Mouse (Mus musculus): Measurements from ENCODE around the gene D230025D16Rik. TPM values are rescaled to one million over a fixed set of nuclear protein-coding genes. Genes with fewer than 3 reads are reported as not detected.
"Not testable (repeated sequence)": the region's sequence is repeated elsewhere in the genome, so short reads cannot be mapped to it uniquely, and the experiment has no call there.

D230025D16Rik gene
- total RNA-seq, 2 experiments from 2014 or later, result 36.5 to 39.2 TPM

DNA sequence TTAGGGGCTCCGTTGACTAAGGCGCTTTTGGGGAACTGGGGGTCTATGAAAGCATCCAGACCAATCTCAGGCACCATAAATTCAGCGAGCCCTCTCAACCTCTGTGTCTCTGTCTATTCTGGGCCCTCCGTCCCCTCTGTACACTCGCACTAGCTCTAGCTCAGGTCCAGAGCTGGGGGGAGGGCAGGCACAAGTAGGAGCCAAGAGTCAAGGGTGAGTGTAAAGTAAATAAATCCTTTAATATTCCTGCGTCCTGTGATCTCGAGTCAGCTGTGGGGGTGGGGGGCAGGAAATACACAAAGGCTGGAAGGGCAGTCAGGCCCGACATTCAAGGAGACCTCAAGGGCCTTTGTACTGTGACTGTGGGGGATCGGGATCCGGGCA is 44.1 kb downstream of the D230025D16Rik start:
- no peak for DNase-seq

DNA sequence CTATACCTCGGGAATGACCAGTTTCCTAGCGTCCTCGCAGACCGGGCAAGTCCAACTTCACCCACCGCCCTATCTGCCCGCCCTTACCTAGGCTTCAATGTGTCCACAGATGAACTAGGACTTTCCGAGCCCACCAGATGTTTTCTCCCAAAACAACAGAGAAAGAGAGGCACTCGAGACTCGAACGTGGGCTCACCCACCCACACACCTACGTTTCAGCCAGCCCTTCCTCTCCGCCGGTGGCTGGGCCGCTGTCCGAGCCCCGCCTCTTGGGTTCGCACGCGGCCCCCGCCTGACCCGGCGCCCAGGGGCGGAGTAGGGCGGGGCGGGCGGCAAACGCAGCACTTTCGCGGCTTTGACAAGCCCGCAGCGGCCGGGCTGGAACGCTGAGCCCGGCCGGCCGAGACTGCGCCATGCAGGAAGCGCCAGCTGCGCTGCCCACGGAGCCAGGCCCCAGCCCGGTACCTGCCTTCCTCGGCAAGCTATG is 44.6 kb downstream of the D230025D16Rik start, which contains the start of gene Hsf4:
TSS of gene Hsf4 (plus strand) at position 341 of the 487 bp plus-strand sequence.
- DNase-seq, result no peak

DNA sequence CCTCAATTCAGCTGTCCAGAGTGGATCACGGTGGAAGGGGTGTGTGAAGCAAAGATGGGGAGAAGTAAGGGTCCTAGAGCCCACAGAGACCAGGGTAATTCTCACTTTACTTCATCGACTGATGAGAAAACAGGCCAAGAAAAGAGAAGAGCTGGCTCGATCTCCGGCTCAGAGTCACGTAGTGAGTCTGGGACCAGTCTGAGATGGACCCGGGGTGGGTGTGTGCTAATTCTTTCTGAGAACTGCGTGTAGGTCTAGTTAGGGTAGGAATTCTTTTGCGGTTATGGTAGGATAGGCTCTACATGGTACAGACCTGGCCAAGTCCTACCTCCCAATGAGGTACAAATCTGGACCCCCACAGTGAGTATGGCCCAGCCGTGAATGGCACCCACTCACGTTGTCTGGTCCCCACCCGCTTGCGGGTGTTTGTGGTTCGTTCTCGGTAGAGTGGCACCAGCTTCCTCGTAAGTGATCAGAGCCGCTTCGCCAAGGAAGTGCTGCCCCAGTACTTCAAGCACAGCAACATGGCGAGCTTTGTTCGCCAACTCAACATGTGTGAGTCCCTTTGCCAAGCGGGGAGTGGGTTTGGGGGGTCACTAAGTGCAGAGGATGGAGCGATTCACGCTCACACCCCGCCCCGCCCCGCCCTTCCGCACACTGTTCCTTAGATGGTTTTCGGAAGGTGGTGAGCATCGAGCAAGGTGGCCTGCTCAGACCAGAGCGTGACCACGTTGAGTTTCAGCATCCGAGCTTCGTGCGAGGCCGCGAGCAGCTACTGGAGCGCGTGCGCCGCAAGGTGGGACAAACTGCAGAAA is 45.4 kb downstream of the D230025D16Rik start:
- no peak for DNase-seq

DNA sequence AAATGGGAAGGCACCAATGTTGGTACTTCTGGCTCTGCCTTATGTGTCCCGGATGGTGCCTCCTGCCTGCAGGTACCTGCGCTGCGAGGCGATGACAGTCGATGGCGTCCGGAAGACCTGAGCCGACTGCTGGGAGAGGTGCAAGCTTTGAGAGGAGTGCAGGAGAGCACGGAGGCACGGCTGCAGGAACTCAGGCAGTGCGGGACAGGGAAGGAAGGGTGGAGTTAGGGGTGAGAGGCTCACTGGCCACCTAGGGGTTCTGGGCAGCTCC is 45.9 kb downstream of the D230025D16Rik start:
- DNase-seq, result no peak

DNA sequence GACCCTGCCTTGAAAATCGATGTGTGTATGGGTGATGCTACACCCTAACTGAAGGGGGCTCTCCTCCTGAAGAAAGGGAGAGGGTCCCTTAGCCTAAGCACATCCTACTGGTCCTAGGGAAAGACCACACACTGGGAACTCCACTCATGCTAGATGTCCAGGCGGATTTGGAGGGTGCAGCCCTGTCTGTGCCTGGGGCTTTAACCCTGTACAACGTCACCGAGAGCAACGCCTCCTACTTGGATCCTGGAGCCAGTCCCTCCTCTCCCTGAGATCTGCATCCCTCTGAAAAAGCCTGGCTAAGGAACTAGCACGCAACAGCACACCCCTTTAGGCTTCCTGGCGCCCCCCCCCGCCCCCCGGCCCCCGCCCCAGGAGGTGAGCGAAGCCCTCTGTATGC is 50.4 kb downstream of the D230025D16Rik start:
- no peak for DNase-seq

DNA sequence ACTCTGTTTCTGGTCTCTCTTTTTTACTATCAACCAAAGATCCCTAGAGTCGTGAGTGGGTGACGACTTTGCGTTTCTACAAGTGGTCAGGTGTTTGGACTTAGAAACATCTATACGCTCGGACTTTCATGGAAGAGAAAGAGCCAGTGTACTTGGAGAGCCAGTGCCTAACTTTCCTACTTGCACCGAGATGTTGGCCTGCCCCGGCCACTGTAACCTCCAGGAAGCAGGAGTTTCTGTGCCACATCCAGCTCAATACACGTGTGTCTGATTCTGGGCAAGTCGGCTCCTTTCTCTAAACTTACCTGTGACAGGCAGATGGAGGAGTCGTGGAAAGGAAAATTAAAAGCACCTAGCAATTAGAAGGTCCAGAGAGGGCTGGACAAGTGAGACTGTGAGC is 50.9 kb downstream of the D230025D16Rik start, which contains the start of gene Nol3:
TSS of gene Nol3 (plus strand) at position 301 of the 400 bp plus-strand sequence.
- DNase-seq, result no peak

DNA sequence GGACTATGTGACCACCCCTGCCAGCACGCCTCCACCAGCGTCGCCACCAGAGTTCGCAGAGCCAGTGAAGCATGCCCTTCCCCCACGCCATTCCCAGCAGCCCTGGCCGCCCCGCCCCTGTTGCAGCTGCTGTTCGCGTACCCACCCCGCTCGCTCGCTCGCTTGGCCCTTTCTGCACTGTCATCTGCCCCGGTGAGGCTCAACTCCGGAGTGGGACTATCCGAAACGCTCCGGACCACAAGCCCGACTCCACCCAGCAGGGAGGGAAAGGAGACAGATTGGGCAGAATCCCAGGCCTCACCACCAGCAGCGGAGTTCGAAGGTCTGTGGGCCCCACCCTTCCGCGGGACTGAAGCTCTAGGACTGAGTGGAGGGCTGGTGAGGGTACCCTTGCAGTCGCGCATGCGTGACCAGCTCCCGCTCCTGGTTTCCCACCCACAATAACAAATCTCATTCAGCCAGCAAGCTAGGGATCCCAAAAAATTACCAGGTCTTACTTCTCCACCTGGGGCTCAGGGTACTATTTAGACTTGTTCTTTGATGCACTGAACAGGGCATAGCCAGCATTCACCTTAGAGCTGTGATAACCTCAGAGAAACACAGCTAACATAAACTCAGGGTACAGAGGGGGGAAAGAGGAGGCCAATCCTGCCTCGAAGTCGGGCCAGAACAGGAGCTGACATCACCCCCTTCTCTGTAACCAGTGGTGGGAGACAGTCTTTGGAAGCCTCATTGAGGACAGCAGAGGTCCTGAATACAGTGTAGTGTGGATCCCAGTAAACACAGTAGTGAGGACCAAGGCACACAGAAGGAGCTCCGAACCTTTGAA is 51.6 kb downstream of the D230025D16Rik start:
- no peak for DNase-seq

DNA sequence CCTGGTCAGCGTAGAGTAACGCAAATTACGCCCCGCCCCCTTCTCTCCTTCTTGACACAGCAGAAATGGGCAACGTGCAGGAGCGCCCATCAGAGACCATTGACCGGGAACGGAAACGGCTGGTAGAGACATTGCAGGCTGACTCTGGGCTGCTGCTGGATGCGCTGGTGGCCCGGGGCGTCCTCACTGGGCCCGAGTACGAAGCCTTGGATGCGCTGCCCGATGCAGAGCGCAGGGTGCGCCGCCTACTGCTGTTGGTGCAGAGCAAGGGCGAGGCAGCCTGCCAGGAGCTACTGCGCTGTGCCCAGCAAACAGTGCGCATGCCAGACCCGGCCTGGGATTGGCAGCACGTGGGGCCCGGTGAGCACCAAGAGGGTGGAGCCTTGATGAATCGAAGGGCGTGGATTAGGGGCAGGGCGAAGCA is 54.0 kb downstream of the D230025D16Rik start:
- DNase-seq, result peak; percentile 84 to 88

DNA sequence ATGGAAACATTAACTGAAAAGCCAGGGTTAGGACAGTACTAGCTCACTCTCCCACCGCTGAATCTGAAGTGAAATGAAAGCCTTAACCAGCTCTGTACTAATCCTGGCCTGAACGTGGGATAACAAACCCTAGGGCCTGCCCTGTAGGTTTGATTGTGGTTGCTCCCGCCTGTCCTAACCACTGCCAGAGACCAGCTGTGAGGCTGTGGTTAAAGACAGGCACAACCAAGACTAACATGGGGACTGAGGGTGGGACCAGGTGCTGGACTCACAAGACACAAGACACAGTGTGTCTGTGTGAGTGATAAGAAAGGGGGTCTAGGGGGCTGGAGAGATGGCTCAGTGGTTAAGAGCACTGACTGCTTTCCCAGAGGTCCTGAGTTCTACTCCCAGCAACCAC is 55.6 kb downstream of the D230025D16Rik start:
- DNase-seq, result no peak

DNA sequence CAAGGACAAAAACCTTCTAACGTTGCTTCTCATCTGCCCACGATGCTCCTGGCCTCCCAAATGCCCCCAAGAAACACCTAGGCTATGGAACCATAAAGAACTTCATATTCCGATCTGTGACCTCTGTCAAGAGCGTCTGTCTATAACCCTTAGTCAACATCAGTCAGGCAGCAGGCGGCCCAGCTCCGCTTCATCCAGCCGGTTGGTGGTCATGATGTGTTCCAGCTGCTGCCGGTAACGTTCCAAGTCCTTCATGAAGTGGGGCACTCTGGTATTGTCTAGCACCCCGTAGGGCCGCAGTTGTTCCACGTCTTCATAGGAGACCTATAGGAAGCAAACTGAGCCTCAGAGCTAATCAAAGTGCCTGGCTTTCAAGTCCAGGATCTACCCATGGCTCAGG is 56.9 kb downstream of the D230025D16Rik start:
- DNase-seq, result no peak

DNA sequence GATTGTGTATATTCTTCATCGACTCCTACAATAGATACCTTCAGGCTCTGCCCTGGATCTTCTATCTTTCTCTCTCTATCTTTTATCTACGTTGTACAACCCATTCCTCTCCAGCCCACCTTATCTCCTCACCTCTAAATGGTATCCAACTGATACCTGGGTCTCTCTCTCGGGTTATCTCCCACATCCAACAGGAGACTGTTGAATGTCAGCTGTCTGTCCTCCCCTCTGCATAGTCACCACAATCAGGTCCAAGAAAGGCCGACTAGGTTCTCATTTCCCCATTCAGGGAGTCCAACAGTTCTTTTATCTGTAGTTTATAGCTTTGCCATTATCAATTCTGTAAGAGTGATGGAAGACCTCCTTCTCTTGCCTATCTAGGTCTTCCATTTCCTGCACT is 57.3 kb downstream of the D230025D16Rik start:
- DNase-seq, result no peak

DNA sequence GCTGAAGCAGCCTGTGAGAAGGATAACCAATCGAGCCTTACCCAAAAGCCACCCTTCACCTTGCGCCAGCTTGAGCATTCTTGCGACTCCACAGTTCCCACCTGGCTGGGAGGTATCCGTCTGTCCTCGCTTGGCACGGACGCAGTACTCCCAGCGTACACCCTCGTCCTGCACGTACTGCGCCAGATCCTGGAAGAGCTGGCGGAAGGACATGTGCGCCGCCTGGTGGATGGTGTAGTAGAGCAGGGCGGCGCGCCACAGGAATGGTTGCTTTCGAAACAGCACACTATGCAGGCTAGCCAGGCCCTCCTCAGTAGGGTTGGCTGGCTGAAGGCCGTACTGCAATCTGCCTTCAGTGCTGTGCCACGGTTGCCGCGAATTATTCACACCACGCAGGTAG is 58.1 kb downstream of the D230025D16Rik start:
- no peak for DNase-seq

DNA sequence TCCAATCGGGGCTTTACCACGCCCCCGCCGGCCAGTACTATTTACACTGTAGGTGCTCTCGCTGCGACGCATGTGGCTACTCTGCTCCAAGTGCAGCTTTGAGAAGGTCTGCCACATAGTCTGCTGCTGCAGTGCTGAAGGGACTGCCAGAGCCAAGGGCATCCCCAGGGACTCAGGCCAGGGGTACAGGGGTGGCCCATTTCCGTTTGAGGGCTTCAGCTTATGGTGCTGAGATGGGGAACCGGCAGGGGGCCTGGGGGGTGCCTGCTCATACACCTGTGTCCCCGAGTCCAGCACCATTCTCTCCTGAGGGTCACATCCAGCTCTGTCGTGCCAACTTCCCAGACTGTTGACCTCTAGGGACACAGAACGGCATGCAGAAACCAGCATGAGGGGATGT is 60.6 kb downstream of the D230025D16Rik start:
- no peak for DNase-seq

DNA sequence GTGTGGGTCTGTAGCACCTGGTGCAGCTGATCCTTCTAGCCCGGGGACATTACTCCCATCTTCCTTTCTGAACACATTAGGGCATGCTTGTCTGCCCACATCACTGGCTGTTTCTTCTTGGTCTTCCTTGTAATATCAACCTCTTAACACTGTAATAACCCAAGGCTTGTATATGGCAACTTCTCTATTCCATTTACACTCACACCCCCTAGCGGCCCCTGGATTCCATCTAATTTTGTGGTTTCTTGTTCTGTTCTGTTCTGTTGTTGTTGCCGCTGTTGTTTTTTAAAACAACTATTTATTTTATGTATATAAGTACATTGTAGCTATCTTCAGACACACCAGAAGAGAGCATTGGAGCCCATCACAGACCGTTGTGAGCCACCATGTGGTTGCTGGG is 62.0 kb downstream of the D230025D16Rik start:
- no peak for DNase-seq

DNA sequence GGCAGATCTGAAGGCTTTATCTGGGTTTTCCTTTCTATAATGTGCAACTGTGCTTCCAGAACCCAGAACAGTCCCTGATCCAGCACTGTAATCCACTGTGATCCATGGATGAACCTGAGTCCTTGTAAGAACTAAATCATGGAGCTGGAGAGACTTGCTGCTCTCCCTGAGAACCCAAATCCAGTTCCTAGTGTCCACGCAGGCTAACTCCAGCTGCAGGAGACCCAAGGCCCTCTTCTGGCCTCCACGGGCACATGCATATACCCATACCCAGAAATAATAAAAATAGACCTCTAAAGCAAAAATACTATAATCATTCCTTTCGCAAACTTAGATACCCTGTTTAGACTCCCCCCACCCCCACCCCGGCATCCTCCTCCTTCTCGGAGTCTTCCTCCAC is 63.3 kb downstream of the D230025D16Rik start:
- DNase-seq, result no peak

DNA sequence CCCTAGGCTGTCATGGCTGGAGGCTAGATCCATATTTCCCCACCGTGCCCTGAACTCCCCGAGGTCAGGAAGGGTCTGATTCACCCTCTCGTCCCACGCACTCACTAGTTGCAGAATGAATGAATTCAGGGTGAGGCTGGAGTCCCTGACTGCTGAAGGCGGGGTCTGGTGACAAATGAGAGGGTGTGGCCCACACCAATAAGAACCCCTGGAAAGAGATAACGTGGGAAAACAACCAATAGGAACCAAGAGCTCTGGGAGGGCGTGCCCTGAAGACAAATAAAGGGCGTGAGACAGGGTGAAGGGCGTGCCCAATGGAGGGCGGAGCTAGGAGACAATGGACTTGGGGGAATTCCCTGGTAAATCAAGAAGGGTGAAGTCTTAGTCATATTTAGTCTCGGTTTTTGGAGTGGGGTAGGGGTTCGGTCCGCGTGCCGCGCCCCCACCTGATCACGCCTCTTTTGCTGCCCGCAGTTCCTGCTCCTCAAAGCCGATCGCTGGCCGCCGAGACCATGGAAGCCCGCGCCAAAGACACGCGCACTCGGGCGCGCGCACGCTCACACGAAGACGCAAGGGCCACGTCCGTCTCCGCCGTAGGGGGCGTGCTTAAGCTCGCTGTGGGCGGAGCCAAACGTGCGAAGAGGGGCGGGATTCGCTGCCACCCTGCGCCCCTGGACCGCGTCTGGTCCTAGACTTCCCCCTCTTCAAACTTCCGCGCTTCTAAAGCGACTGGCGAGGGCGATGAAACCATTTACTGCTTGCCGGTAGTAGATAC is 64.2 kb downstream of the D230025D16Rik start:
- peak; percentile 93 to 94 for DNase-seq

DNA sequence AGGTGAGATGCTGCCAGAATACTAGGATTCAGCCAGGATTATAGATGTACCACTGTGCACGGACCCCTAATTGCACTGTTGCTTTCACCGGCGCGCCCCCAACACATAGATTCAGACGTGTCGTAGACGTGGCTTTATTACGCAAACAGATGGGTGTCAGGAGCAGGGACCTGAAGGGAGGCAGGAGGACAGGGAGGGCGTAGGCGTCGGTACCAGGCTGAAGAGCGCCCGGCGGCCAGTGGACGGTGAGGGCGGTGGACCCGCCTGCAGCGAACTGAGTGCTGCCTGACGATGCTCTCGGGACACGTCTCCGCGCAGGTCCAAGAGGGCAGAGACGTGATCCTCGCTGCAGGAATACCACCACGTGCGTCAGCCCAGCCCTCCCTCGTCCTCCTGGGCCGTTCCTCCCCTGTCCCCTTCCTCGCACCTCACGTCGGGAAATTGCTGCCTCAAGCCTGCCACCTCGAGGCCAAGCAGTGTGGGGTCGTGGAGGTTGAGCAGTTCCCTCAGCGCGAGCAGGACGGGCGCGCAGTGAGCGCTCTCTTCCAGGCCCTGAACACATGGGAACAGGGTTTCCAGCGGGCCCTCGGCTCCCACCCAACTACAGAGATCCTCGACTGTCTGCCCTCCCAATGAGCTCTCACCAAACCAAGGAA is 65.0 kb downstream of the D230025D16Rik start, which contains the start of gene 4931428F04Rik:
TSS of gene 4931428F04Rik (minus strand) at position 60 of the 656 bp plus-strand sequence.
- DNase-seq, result peak in 1 of 2 experiments; percentile 46

DNA sequence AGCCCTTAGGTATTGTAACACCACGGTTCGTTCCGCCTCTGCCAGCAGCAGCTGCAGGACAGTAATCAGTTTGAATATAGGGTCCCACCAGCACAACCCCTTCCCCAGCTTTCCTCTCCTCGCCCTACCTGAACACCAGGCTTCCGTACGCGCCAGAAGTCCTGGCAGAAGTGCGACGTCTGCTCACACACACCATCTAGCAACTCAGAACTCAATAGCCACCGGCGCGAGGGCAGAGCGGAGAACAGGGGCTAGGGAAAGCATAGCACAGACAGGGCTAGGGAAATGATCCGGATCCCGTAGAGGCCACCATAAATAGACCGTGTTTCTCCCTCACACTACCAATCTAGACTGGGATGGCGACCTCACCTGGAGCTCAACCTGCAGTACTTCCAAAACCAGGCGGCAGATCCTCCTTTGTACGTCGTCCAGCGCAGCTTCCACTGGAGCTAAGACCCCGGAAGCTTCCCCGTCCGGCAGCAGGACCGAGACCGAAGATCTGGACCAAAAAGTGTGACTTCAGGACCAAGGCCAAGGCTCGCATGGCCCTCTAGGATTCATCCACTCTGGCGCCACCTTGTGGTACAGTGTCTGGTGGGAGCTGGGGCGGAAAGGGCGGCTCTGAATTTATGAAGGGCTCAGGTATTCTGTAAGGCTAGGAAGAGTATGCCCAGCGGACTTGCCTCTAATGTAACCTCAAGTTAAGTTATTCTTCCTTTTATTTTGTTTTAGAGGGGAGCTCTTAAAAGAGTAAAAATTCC is 65.8 kb downstream of the D230025D16Rik start:
- peak; percentile 61 to 68 for DNase-seq

DNA sequence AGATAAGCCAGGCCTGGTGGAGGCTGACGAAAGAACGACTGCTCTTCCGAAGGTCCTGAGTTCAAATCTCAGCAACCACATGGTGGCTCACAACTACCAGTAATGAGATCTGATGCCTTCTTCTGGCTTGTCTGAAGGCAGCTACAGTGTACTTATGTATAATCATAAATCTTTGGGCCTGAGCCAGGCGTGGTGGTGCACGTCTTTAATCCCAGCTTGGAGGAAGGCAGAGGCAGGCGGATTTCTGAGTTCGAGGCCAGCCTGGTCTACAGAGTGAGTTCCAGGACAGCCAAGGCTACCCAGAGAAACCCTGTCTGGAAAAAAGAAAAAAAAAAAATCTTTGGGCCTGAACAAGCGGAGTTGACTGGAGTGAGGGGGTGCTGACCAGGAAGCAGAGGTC is 66.4 kb downstream of the D230025D16Rik start:
- not testable (repeated sequence) for DNase-seq

DNA sequence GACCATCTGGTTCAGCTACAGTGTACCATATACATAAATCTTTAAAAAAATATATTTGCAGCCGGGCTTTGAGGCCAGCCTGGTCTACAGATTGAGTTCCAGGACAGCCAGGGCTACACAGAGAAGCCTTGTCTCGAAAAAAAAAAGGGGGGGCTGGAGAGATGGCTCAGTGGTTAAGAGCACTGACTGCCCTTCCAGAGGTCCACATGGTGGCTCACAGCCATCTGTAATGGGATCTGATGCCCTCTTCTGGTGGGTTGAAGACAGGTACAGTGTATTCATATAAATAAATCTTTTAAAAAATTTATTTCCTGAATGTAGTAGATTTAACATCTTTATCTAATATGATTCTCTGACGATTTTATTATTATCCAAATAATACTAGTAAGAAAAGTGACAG is 66.9 kb downstream of the D230025D16Rik start:
- DNase-seq, result not testable (repeated sequence)

DNA sequence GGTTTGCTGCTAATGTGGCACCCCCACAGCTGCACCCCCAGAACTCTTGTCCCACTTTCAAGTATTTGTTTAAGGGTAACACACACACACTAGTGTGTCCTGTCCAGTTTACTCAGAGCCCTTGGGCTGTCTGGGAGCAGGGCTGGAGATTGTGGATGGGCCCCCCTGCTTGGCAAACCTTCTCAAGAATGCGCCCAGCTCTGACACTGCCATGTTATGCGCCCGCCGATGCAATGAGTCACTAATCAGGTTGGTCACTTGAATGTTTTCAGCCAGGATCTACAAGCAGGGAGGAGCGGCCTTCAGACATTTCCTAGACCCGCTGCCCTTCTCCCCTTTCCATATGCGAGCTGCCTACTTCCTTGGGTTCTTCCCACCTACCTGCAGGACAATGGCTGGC is 67.5 kb downstream of the D230025D16Rik start:
- no peak for DNase-seq
